Mouse (Mus musculus) ES-CJ7 (cell line): ENCODE measurements around the gene Actn3.

Source experiments
- DNase-seq: peaks from one replicate; pipeline ENCODE4 v3.0.0; 2011; ENCODE audit warnings: low read depth, low spot score

Actn3 gene

DNA sequence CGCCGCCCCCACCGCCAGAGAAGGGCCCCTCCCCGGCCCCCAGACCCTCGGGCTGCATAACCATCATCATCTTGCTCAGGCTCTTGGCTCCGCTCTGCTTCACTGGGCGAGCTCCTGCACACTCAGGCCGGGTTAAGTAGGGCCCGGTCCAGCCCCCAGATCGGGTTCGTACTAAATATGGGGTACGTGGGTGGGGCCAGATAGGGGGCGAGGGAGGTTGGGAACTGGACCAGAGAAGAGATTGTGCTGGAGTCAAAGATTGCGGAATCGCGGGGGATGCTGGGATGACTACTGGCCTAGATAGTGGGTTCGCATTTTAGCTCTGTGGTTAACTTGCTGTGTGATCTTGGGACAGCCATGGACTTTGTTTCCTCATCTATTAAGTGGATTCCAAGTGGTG, at the start of gene Actn3:
TSS of gene Actn3 (minus strand) at position 125 of the 400 bp plus-strand sequence.
- no peak for DNase-seq

- peak; percentile 64 for DNase-seq
Observed at GRCm38 (mm10) chr19:4925121-4925860, 47.6 kb upstream of the Actn3 start.

DNA sequence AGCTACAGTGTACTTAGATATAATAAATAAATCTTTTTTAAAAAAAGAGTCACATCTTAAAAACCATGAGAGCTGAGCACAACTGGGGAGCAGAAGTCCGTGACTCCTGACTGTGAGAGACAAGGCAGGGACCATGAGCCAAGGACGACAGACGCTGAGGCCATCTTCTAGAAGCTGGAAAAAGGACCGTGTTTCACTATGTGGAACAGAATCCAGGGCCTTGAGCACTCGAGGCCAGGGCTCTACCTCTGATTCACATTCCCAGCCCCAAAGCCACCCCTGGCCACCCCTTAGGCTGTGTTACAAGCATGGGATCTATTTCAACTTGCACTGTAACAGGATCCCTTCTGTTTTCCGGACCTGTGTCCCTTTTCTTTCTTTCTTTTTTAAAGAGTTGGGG, 41.9 kb upstream of the Actn3 start:
- no peak for DNase-seq

GRCm38 (mm10) chr19:4916827-4917226, 39.1 kb upstream of the Actn3 start:
- no peak for DNase-seq

GRCm38 (mm10) chr19:4915924-4916603, 38.4 kb upstream of the Actn3 start:
- DNase-seq = no peak

DNA sequence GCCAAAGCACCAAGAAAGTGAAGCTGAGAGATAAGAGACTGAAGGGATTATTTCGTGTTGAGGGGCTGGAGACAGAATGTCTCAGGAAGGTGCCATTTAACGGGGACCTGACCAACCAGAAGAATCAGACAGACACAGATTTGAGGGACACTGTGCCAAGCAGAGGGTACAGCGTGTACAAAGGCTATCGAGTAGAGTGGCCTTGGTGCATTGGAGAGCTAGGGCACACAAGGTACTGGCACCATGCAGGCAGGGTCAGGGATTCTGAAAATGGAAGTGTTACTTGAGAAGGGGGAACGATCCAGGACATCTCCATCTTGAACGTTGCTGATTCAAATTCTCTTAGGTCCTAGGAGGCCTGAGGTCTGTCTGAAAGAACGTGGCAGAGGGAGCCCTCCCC, 31.7 kb upstream of the Actn3 start:
- DNase-seq = no peak

- peak; percentile 80 for DNase-seq
Observed at GRCm38 (mm10) chr19:4908107-4908506, 30.4 kb upstream of the Actn3 start.

GRCm38 (mm10) chr19:4905979-4906794, 28.5 kb upstream of the Actn3 start, which contains the start of gene Bbs1:
Gene Bbs1, minus strand, starts transcription at chr19:4906628.
- peak; percentile 81 for DNase-seq

GRCm38 (mm10) chr19:4899888-4900287, 22.2 kb upstream of the Actn3 start:
- no peak for DNase-seq

DNA sequence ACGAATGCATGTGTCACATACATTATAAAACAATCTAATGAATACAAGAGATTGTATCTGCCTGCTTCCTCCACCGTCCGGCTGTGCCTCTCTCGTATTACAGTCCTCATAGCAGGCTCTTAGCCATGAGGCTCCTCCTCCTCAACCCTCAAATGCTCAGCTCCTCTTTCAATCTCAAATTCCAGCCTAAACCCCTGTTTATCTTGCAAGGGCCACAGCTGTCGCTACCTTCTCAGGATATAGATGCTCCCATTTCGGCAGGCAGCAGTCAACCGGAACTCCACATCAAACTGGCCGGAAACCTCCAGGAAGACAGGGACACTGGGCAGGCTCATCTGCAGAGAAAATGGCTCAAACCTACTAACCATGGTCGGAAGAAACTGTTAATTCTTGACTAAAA, 21.3 kb upstream of the Actn3 start:
- no peak for DNase-seq

- DNase-seq = peak; percentile 95
Observed at GRCm38 (mm10) chr19:4896780-4897520, 19.2 kb upstream of the Actn3 start.

- no peak for DNase-seq
Observed at GRCm38 (mm10) chr19:4891798-4892197, 14.1 kb upstream of the Actn3 start.

- DNase-seq = no peak
Observed at GRCm38 (mm10) chr19:4889791-4890190, 12.1 kb upstream of the Actn3 start.

DNA sequence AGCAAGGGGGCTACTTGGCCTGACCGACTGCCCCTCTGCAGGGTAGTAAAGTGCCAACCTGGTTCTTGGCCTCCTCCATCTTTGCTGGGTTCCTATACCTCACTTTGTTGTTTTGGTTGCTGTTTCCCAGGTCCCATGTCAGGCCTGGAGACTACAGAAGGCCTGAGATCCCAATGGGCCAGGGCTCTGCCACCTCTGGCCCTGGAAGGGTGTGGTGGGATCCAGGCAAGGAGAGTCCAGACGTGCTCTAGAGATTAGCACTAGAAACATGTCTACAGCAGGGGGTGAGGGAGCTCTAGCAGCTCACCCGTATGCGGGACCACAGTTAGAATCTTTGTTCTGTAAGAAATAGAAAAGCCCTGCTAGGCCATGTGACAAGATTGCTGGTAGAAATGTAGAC, 6.3 kb upstream of the Actn3 start:
- DNase-seq = no peak

DNA sequence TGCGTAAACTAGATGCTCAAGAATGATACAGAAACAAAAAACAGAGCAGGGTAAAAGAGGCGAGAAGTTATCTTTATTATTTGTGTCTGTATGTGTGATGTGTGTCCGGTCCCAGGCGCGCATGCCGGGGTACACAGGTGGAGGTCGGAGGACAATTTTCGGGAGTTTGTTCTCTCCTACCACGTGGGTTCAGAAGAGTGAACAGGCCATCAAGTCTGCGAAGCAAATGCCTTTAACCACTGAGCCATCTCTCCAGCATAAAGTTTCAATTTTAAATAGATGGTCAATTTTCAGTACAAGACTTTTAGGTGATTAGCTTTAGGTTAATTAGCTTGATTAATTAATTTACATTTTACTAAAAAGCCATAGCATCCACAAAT, 1.6 kb upstream of the Actn3 start:
- no peak for DNase-seq

- DNase-seq = peak; percentile 98
Observed at GRCm38 (mm10) chr19:4878405-4879323, 955 bp upstream of the Actn3 start, which contains the start of gene Zdhhc24. Gene Zdhhc24, plus strand, starts transcription at chr19:4878668.

- DNase-seq = no peak
Observed at GRCm38 (mm10) chr19:4876755-4877154, 954 bp downstream of the Actn3 start.

DNA sequence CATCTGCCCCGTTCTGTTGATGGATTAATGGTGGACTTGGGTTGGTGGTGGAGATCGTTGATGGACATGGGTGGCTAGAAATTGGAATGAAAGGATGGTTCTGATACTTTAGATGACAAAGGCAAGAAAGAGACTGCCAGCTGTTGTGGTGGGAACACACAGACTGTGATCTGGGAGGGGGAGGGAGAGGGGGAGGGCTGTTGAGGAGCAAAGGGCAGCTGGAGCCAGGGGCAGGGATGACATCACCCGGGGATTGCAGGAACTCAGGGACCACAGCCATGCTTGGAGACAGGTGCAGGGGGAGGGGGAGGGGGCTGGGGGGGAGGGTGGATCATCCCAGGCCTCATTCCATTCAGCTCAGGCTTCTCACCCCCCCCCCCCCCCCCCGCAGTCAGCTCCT, 1.5 kb downstream of the Actn3 start:
- no peak for DNase-seq

DNA sequence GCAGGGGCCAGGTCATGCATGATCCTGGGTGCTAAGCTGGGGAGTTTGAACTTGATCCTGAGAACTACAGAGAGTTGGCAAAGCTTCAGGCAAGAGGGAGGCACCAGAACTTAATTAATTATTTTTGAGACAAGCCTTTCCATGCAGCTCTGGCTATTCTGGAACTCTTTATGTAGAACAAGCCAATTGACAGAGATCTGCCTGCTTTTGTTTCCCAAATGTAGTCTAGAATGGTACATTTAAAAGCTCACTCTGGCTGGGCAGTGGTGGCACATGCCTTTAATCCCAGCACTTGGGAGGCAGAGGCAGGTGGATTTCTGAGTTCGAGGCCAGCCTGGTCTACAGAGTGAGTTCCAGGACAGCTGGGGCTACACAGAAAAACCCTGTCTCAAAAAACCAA, 3.1 kb downstream of the Actn3 start:
- DNase-seq = peak; percentile 54

DNA sequence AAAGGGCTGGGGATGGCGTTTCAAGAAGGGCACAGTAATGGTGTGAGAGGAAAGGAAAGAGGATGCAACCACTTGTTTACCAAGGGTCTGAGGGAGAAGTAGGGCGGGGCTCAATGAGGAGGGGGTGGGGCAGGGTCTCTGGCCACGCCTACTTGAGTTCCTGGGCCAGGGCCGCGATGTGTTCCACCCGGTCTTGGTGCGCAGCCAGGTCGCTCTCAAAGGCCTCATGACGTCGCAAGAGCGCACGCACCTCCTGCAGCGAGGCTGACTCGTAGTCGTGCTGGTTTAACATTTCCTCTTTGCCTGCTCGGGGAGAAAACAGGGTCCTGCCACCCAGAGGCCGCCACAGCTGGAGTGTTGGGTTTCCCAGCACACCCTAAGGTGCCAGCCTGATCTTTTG, 12.6 kb downstream of the Actn3 start:
- DNase-seq = peak; percentile 90
